Mouse (Mus musculus): Measurements from ENCODE around the gene Cldn8.

Gene Cldn8

GRCm38 (mm10) chr16:88563045-88563913 lies at the start of gene Cldn8:
Gene Cldn8, minus strand, starts transcription at chr16:88563183.
- no peak for DNase-seq (ENCODE audit: low spot score)

- no peak for DNase-seq (ENCODE audit: low spot score)
These were observed 49.7 kb upstream of the Cldn8 start for GRCm38 (mm10) chr16:88612712-88613111.

GRCm38 (mm10) chr16:88611922-88612321 lies 48.9 kb upstream of the Cldn8 start, which contains the start of gene Krtap24-1:
Gene Krtap24-1, minus strand, starts transcription at chr16:88612279.
- no peak for DNase-seq (ENCODE audit: low spot score)

DNA sequence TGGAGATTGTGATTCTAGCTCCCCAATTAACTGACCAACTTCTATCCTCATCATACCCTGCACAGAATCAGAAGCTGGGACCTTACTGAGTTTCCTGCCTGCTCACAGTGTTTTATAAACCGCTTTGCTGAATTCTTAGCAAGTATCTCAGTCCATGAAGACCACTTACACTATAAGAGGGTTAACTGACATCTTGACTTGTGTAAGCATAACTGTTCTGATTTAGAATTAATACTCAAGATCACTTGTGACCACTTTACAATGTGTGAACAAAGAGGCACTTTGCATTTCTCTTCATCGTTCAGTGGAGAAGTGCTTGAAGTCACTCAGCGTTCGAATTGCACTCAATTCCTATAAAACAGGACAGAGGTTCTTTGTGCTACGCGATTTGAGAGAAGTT lies 41.6 kb upstream of the Cldn8 start:
- no peak for DNase-seq (ENCODE audit: low spot score)

DNA sequence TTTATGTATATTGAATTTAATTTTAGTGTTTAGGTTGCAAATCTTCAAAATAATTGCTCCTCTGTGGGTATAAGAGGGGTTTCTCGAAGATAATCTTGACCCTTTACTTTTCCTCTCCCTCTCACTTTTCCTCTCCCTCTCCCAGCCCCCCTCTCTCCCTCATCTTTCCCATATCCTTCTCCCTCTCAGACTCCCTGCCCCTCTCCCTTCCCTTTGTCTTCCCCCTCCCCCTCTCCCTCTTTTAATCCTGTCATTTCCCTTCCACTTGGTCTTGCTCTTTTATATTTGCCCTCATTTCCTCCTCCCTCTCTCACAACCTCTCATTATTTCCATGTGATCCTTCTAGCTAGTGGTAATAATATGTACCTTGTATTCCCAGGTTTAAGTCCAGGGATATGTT lies 39.5 kb upstream of the Cldn8 start:
- no peak for DNase-seq (ENCODE audit: low spot score)

DNA sequence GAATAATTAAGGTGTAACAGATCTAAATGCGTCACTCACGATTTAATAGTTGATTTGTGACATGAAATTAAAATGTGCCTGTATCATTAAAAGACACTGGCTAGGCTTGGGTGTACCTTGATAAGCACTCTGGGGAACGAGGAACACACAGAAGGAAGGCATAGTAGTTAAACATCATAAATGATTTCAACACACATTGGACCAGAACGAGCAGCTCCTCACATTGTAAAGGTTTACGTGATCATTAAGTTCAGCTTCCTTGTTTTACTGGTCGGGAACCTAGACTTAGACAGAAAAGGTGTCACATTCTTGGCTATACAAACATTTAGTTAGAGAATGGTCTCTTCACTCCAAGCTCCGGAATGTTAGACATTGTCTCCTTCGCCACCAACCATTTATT lies 37.3 kb upstream of the Cldn8 start:
- DNase-seq (ENCODE audit: low spot score) = no peak

GRCm38 (mm10) chr16:88599504-88600237 lies 36.7 kb upstream of the Cldn8 start:
- DNase-seq (ENCODE audit: low spot score) = no peak

- DNase-seq (ENCODE audit: low spot score) = no peak
These were observed 29.8 kb upstream of the Cldn8 start for GRCm38 (mm10) chr16:88592758-88593157.

GRCm38 (mm10) chr16:88583338-88583737 lies 20.4 kb upstream of the Cldn8 start:
- DNase-seq (ENCODE audit: low spot score) = no peak

- no peak for DNase-seq (ENCODE audit: low spot score)
These were observed 13.1 kb upstream of the Cldn8 start for GRCm38 (mm10) chr16:88575885-88576679.

- no peak for DNase-seq (ENCODE audit: low spot score)
These were observed 10.0 kb upstream of the Cldn8 start for GRCm38 (mm10) chr16:88572904-88573404.

DNA sequence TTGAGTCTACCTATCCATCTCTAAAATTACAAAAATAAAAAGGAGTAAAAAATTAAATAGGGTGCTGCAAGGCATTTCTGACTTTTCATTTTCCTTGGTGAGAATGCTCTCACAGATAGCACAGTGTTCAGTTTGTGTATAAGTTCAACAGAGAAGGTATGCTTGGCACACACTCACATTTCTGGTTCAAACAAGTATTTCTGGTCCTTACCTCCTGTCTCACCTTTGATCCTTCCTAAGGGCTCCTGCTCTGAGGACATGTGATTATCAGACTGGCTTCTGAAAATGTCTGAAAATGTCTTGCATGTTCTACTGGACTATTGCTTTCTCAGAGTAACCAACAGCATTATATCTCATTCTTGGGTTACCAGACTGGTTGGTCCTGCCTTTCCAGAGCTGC lies 7.2 kb upstream of the Cldn8 start:
- DNase-seq (ENCODE audit: low spot score) = no peak

DNA sequence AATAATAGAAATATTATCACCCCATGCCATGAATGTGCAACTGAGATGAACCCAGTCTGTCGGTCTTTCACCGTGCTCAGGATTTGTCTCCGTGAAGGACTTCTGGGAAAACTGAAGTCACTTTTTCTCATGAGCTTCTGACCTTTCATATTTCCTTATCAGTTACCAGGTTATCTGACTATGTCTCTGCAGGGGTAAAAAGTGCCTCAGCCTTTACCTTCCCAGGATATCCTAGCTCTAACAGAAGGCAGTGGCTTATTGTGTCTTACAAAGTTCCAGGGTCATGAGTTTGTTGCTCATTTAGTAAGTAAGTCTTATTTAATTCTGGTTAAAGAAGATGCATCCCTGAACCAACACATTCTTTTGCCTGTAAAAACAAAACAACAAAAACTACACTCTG lies 6.7 kb upstream of the Cldn8 start:
- no peak for DNase-seq (ENCODE audit: low spot score)

DNA sequence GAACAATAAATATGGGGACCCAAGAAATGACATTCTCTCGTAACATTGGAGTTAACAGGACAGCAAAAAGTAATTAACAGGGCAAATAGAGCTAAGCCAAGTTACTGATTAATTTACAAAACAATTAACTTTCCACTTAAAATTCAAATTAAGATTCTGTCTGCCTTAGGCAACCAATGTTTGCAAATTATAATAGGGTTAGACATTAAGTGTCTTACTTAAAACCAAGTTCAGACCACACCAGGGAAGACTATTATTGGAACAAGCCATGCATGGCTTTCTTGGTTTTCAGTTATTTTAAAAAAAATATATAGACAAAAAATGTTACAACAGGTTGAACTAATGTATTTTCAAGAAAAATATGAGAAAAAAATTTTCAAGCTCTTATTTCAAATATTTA lies 6.1 kb upstream of the Cldn8 start:
- no peak for DNase-seq (ENCODE audit: low spot score)

DNA sequence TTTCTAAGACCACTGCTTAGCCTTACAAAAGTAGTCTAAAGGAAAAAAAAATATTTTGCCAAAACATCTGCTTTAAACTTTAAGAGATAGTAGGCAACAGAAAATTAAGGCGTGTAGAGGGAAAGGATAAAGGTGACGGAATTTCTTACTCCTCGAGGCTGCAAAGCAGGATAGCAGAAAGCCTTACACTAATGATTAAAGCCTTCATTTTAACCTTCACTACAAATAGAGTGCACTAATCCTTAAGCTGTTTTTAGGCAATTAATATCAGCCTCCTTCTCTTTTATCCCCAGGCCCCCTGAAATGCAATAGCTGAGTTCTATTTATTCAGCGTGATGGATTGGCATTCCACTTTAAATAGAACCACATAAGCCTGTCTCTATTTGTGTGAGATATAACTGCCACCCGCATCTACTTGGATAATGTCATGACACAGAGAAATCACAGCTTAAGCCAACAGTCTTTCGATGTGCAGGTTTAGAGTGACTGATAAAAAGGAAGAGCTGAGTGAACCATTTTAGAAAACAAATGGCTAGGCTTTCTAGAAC lies 1.3 kb downstream of the Cldn8 start:
- DNase-seq (ENCODE audit: low spot score) = no peak

- no peak for DNase-seq (ENCODE audit: low spot score)
These were observed 20.5 kb downstream of the Cldn8 start for GRCm38 (mm10) chr16:88542488-88542887.

DNA sequence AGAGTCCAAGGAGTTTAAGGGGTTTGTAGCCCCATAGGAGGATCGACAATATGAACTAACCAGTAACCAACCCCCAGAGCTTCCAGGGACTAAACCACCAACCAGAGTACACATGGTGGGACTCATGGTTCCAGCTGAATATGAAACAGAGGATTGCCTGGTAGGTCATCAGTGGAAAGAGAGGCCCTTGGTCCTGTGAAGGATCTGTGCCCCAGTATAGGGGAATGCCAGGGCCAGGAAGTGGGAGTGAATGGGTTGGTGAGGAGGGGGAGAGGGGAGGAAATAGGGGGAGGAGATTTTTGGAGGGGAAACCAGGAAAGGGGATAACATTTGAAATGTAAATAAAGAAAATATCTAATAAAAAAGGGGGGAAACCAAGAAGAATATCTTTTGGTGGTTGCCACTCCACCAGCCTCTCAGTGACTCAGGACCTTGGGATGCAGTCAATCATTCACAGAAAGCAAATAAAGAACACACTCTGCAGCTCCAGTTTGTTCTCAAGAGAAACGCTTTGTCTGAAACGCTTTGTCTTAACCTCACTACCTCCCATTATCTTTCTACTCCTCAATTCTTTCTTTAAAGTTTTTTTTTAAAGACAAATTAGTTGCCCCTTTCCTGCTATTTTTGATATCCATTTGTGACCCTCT lies 23.0 kb downstream of the Cldn8 start:
- DNase-seq (ENCODE audit: low spot score) = no peak

DNA sequence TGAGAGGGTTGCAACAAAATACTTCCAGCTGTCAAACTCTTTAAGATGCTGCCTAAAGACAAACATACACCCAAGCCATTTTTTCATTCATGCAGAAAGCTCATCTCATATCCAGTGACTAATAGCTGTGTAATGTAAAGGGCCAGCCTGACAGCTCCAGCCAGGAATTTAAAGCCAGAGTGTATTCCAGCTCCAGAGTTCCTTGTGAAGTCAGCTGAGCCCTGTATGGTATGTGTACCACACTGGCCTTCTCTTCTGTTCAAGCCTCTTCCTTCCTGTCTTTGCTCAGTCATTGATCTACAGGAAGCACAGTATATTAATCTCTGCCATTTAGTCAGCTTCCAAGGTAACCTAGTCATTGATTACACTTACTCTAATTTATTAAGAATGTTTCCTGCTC lies 51.6 kb downstream of the Cldn8 start:
- DNase-seq (ENCODE audit: low spot score) = no peak
